Mouse (Mus musculus): ENCODE data around the gene Fam168b. TPM values are rescaled to one million over a fixed set of nuclear protein-coding genes. Genes with fewer than 3 reads are reported as not detected.

Gene Fam168b
- 238 and 316 TPM in 2 replicates for polyA plus RNA-seq (2012; rRNA removed)

DNA sequence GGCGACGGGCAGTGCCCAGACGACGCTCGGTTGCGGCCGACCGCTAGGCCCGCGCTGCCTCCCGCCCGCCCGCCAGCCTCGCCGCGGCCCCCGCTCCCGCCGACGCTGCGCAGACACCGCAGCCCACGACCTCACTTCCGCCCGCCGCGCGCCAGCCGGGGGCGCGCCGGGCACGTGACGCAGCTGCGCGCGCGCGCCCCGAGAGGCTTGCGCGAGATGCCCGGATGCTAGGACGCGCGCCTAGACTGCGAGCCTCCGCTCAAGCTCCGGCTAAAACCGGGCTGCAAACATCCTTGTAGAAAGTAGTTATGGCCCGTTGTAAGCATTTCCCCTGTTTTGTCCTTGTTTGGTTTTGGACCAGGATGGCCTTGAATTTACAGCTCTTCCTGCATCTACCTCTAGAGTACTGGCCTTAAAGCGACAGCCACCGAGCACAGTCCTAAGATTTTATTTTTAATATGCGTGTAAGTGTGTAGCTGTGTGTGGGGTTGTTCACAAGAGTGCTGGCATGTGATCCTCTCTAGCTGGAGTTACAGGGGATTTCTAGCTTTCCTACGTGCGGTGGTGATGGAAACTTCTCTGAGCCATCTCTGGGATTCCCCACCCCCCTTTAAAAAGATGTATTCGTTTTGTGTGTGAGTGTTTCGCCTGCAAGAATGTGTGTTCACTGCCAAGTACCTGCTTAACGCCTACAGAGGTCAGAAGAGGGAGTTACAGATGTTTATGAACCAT is at the start of gene Fam168b:
Fam168b (minus strand) TSS at position 179 of the 732 bp plus-strand sequence.

DNA sequence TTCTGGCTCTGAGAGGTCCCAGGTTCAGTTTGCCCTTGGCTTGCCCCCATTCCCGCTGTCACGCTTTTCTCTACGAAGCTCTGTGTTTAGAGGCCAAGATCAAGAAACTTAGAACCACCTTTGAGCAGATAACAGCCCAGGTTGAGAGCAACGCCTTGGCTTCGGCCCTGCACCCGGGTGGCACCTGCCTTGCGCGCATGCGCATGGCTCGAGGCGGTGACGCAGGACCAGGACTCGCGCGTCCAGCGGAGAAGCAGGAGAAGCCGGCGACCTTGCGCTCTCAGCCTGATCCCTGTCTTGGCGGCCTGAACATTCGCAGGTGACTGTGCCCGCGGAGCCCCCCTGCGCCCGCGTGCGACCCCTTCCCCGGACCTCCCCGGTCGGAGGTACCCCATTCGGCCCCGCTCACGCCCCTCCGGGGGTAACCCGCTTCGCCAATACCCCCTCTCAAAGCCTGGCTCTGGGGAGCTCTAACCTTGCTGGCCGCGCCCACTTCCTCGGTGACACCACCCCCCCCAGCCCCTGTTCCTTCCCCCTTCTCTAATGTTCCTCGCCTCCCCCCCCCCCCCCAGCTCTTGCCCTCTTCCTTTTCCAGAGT is 7.0 kb upstream of the Fam168b start, which contains the start of gene Plekhb2:
Plekhb2 (plus strand) TSS at position 232 of the 598 bp plus-strand sequence.

Other genes starting within 250 kb of the Fam168b start
- 203 and 249 TPM in 2 replicates for gene Plekhb2, start 6.9 kb upstream of the Fam168b start, polyA plus RNA-seq (2012; rRNA removed)